8 mouse cellular contexts compared by ENCODE assay signal in the genomic region with DNA sequence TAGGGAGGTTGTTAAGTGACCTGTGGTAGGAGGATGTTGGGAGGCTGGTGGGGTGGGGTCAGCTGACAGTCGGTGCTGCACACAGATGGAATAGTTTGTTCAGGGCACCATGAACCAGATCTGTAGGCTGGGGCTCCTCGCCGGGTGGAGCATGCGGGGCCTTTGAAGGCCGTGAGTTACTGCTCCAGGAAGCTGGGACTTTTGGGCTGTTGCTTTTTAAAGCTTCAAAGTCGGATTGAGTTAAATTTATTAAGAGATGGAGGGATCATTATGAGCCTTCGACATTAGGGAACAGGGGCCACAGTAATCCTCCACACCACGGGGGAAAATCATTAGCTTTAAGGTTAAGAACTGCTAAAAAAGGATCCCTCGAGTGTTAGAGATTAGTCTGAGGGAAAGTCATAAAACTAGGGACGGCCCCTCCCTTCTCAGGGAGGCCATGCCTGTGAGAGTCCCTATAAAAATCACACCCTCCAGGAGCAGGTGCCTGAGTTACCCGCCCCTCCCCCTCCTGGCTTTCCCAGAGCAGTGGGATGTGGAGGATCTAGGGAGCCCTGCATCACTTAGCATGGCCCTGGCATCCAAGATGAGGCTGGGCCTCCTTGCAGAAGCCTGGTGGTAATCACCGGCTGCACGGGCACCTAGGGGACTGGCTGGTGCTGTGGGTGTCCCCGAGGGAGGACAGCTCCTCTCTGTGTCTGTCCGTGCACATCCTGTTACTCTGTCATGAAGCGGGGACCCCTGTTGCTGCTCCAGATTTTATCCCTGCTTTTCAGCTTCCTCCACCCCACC.
A peak's percentile ranks its signal among the peaks of the same experiment; 100 is the strongest.
DNase-seq lines count a peak whose midpoint lies in the region; ATAC-seq and TF ChIP-seq lines count a peak whose summit lies in the region.

No protein-coding gene starts in this region.

- H3K27me3 ChIP-seq in heart, adult 2 months (ENCODE audit: control insufficient read depth, insufficient read depth, low read length) = no peaks in the 10 kb centered on the region
- H3K27me3 ChIP-seq in embryonic facial prominence, embryonic 13.5 days = 0 out of 2 replicates have a peak, but pooled peaks cover 4% of the 10 kb centered on the region
- H3K27me3 ChIP-seq in intestine, embryonic 16.5 days (replicated peaks; ENCODE audit: control insufficient read depth, insufficient read depth, low read length) = no peaks in the 10 kb centered on the region
- no peaks in the 10 kb centered on the region; the same call in 1 of the 2 replicates for H3K27me3 ChIP-seq in midbrain, embryonic 12.5 days
- no peaks in the 10 kb centered on the region for H3K27me3 ChIP-seq in liver, embryonic 11.5 days (replicated peaks; ENCODE audit: control insufficient read depth, insufficient read depth, low read length)

- H3K4me2 ChIP-seq in embryonic facial prominence, embryonic 13.5 days = no peak overlapping the region
- peak overlapping the region; percentile 1; the same call in 1 of the 2 replicates for H3K4me2 ChIP-seq in intestine, embryonic 16.5 days (ENCODE audit: low read depth, low read length)
- H3K4me2 ChIP-seq in midbrain, embryonic 12.5 days (replicated peaks) = no peak overlapping the region
- no peak overlapping the region for H3K4me2 ChIP-seq in liver, embryonic 11.5 days

- intact Hi-C loops in heart, adult 2 months (cut with DNase I) = no loop called here

- no peak for TF ChIP-seq POLR2A in heart, adult 2 months (IDR thresholded peaks at IDR 0.05; ENCODE audit: insufficient read depth, low read depth, low read length)

- TF ChIP-seq EP300 in heart, adult 2 months (IDR thresholded peaks at IDR 0.05; ENCODE audit: insufficient read depth, low read depth, low read length) = no peak

- DNase-seq in heart, adult 2 months = no peak
- no peak for DNase-seq in heart, adult 18-20 months
- DNase-seq in adrenal gland, adult 2 months = no peak
- DNase-seq in left cerebral cortex, adult 8-10 months (ENCODE audit: low spot score in 2 of 2) = no peak
- DNase-seq in liver, embryonic 11.5 days (ENCODE audit: low spot score) = no peak

- no peaks in the 10 kb centered on the region for H3K36me3 ChIP-seq in heart, adult 2 months (ENCODE audit: control insufficient read depth, insufficient read depth, low read length)
- no peaks in the 10 kb centered on the region for H3K36me3 ChIP-seq in embryonic facial prominence, embryonic 13.5 days
- H3K36me3 ChIP-seq in intestine, embryonic 16.5 days (ENCODE audit: control insufficient read depth, insufficient read depth, low read length) = peaks cover 4% of the 10 kb centered on the region
- no peaks in the 10 kb centered on the region for H3K36me3 ChIP-seq in midbrain, embryonic 12.5 days
- 0 out of 2 replicates have a peak, but pooled peaks cover 2% of the 10 kb centered on the region for H3K36me3 ChIP-seq in liver, embryonic 11.5 days (ENCODE audit: control insufficient read depth, insufficient read depth, low read length)

- ATAC-seq in embryonic facial prominence, embryonic 13.5 days (ENCODE audit: insufficient number of reproducible peaks, insufficient read depth, low FRiP score, low TSS enrichment, low read depth) = no peak
- peak; percentile 88 for ATAC-seq in intestine, embryonic 16.5 days
- peak; percentile 59 for ATAC-seq in midbrain, embryonic 12.5 days (ENCODE audit: low FRiP score, low read depth)
- ATAC-seq in liver, embryonic 11.5 days (replicated peaks; ENCODE audit: low FRiP score) = no peak

- H3K4me1 ChIP-seq in heart, adult 2 months (ENCODE audit: control insufficient read depth, insufficient read depth, low read length) = peaks cover 14% of the 10 kb centered on the region
- peaks cover 43% of the 10 kb centered on the region for H3K4me1 ChIP-seq in embryonic facial prominence, embryonic 13.5 days
- peaks cover 43% of the 10 kb centered on the region for H3K4me1 ChIP-seq in intestine, embryonic 16.5 days (ENCODE audit: control insufficient read depth, insufficient read depth, low read length)
- H3K4me1 ChIP-seq in midbrain, embryonic 12.5 days = peaks cover 45% of the 10 kb centered on the region
- H3K4me1 ChIP-seq in liver, embryonic 11.5 days (replicated peaks; ENCODE audit: control insufficient read depth, insufficient read depth, low read length) = peaks cover 33% of the 10 kb centered on the region

- H3K27ac ChIP-seq in heart, adult 2 months = peak overlapping the region; percentile 84
- H3K27ac ChIP-seq in embryonic facial prominence, embryonic 13.5 days = peak overlapping the region; percentile 48; the same call in 1 of the 2 replicates
- H3K27ac ChIP-seq in intestine, embryonic 16.5 days (ENCODE audit: low read length) = peak overlapping the region; percentile 93
- H3K27ac ChIP-seq in midbrain, embryonic 12.5 days (replicated peaks) = no peak overlapping the region
- H3K27ac ChIP-seq in liver, embryonic 11.5 days (ENCODE audit: low read depth, low read length) = no peak overlapping the region

- H3K9me3 ChIP-seq in embryonic facial prominence, embryonic 13.5 days = no peaks in the 10 kb centered on the region
- H3K9me3 ChIP-seq in intestine, embryonic 16.5 days (ENCODE audit: control insufficient read depth, low read length) = no peaks in the 10 kb centered on the region
- H3K9me3 ChIP-seq in midbrain, embryonic 12.5 days = no peaks in the 10 kb centered on the region
- no peaks in the 10 kb centered on the region for H3K9me3 ChIP-seq in liver, embryonic 11.5 days (ENCODE audit: control insufficient read depth, low read length)

- 62% methylated on average over 16 of the region's 16 CpGs for WGBS in heart, adult 2 months
- 24% methylated on average over 16 of the region's 16 CpGs for WGBS in embryonic facial prominence, embryonic 13.5 days
- WGBS in intestine, embryonic 16.5 days = 29% methylated on average over 16 of the region's 16 CpGs
- 22% methylated on average over 16 of the region's 16 CpGs for WGBS in midbrain, embryonic 12.5 days
- WGBS in liver, embryonic 11.5 days = 56% methylated on average over 16 of the region's 16 CpGs

- H3K4me3 ChIP-seq in heart, adult 2 months = no peak overlapping the region
- no peak overlapping the region for H3K4me3 ChIP-seq in embryonic facial prominence, embryonic 13.5 days
- H3K4me3 ChIP-seq in intestine, embryonic 16.5 days (ENCODE audit: low read length) = no peak overlapping the region
- H3K4me3 ChIP-seq in midbrain, embryonic 12.5 days = no peak overlapping the region
- H3K4me3 ChIP-seq in liver, embryonic 11.5 days (ENCODE audit: low read depth, low read length) = no peak overlapping the region

- no peak overlapping the region for H3K9ac ChIP-seq in heart, adult 2 months (ENCODE audit: low read depth, low read length)
- no peak overlapping the region; the same call in 1 of the 2 replicates for H3K9ac ChIP-seq in embryonic facial prominence, embryonic 13.5 days
- H3K9ac ChIP-seq in intestine, embryonic 16.5 days (ENCODE audit: low read depth, low read length) = peak overlapping the region; percentile 31; the same call in 1 of the 2 replicates
- no peak overlapping the region for H3K9ac ChIP-seq in midbrain, embryonic 12.5 days (replicated peaks)
- H3K9ac ChIP-seq in liver, embryonic 11.5 days (ENCODE audit: low read depth, low read length) = no peak overlapping the region

- no peak for TF ChIP-seq CTCF in heart, adult 2 months (IDR thresholded peaks at IDR 0.05)

- H3K79me2 ChIP-seq in heart, adult 2 months (replicated peaks; ENCODE audit: control insufficient read depth, insufficient read depth, low read length) = no peaks in the 10 kb centered on the region

Comparison
In these comparisons a context has a peak if more than half of its experiments do, and no peak if none do; other contexts are left out.
1. H3K27ac ChIP-seq: peak in heart, adult 2 months (single experiment), embryonic facial prominence, embryonic 13.5 days (single experiment) and intestine, embryonic 16.5 days (single experiment); none in midbrain, embryonic 12.5 days (single experiment) and liver, embryonic 11.5 days (single experiment).
2. ATAC-seq: peak in intestine, embryonic 16.5 days (single experiment) and midbrain, embryonic 12.5 days (single experiment); none in embryonic facial prominence, embryonic 13.5 days (single experiment) and liver, embryonic 11.5 days (single experiment).